Mouse (Mus musculus) kidney, adult 2 months (tissue): ENCODE results near the gene Memo1. TPM values are rescaled to one million over a fixed set of nuclear protein-coding genes. Genes with fewer than 3 reads are reported as not detected.
"Not testable (repeated sequence)": the region's sequence is repeated elsewhere in the genome, so short reads cannot be mapped to it uniquely, and the experiment has no call there.

Experiments used
- DNase-seq: peaks from one replicate; pipeline ENCODE4 v3.0.0; 2021
- H3K27ac ChIP-seq: fragments of 200-500 bp; 2 replicates; pipeline ENCODE4 v1.5.1; 2012; ENCODE audit warnings: low read depth, low read length, control low read depth, inconsistent platforms; ENCODE audit not compliant: insufficient read depth
- H3K27me3 ChIP-seq: fragments of 200-500 bp; replicated peaks from 2 replicates; pipeline ENCODE4 v1.6.1; 2012; ENCODE audit warnings: mild to moderate bottlenecking, moderate library complexity, low read length, inconsistent platforms; ENCODE audit not compliant: control insufficient read depth, insufficient read depth
- H3K36me3 ChIP-seq: fragments of 200-500 bp; 2 replicates; pipeline ENCODE4 v1.6.1; 2012; ENCODE audit warnings: mild to moderate bottlenecking, moderate library complexity, low read length, inconsistent platforms; ENCODE audit not compliant: control insufficient read depth, insufficient read depth
- H3K4me1 ChIP-seq: fragments of 200-500 bp; 2 replicates; pipeline ENCODE4 v1.6.1; 2011; ENCODE audit warnings: low read length; ENCODE audit not compliant: control insufficient read depth, insufficient read depth
- H3K4me3 ChIP-seq: fragments of 200-500 bp; 2 replicates; pipeline ENCODE4 v1.5.1; 2011; ENCODE audit warnings: mild to moderate bottlenecking, low read depth, low read length, control low read depth; ENCODE audit not compliant: insufficient read depth
- CTCF ChIP-seq: fragments of 200-500 bp; conservative IDR thresholded peaks from 2 replicates; pipeline ENCODE4 v1.5.1; 2011; ENCODE audit warnings: low read depth, mild to moderate bottlenecking, control low read depth, low read length, moderate library complexity, mixed read lengths; ENCODE audit not compliant: insufficient read depth, insufficient read length
- POLR2A ChIP-seq: fragments of 200-500 bp; IDR thresholded peaks from one replicate; pipeline ENCODE4 v1.6.1; 2011; ENCODE audit warnings: low read depth, low read length, control low read depth
- WGBS: fragments of 180-500 bp; shearing (Covaris S2); methylation state at CpG from one replicate; pipeline ENCODE4 v1.1.7; 2018; 5-methylcytosine and 5-hydroxymethylcytosine counted together
- polyA plus RNA-seq: library from polyadenylated mRNA; depleted of rRNA; stranded (reverse); fragments of >200 nt; gene quantifications from 2 replicates; pipeline ENCODE4 v1.2.3, GENCODE M21; 2012; rRNA removed

The Memo1 gene
- polyA plus RNA-seq = 38.7 and 43.1 TPM in 2 replicates

GRCm38 (mm10) chr17:74295026-74295970, at the start of gene Memo1:
TSS of gene Memo1 (minus strand) at chr17:74295521.
- Histone ChIP-seq H3K27me3 (no peaks in the 10 kb centered on the region), H3K4me3 (peak within 1 kb of the TSS; percentile 68), H3K27ac (peak within 1 kb of the TSS; percentile 96), H3K36me3 (no peaks in the 10 kb centered on the region), H3K4me1 (no peaks in the 10 kb centered on the region; the same call in 1 of the 2 replicates)
- DNase-seq = peak; percentile 87
- under 1% methylated on average over 85 of the region's 110 CpGs for WGBS
- TF ChIP-seq POLR2A = no peak
- no peak for TF ChIP-seq CTCF

GRCm38 (mm10) chr17:74341151-74341550, 45.8 kb upstream of the Memo1 start:
- Histone ChIP-seq H3K4me1 (peaks cover 6% of the 10 kb centered on the region; the same call in 1 of the 2 replicates), H3K36me3 (no peaks in the 10 kb centered on the region), H3K27ac (no peak overlapping the region), H3K27me3 (no peaks in the 10 kb centered on the region), H3K4me3 (no peak overlapping the region)
- TF ChIP-seq POLR2A (no peak), CTCF (no peak)
- no peak for DNase-seq
- WGBS = 51% methylated on average over 5 of the region's 5 CpGs

- Histone ChIP-seq H3K36me3 (no peaks in the 10 kb centered on the region), H3K4me1 (peaks cover 6% of the 10 kb centered on the region; the same call in 1 of the 2 replicates), H3K27ac (peak within 1 kb of the TSS; percentile 58), H3K4me3 (peak within 1 kb of the TSS; percentile 74), H3K27me3 (no peaks in the 10 kb centered on the region)
- TF ChIP-seq CTCF = no peak
- TF ChIP-seq POLR2A = no peak
- WGBS = under 1% methylated on average over 85 of the region's 90 CpGs
- DNase-seq = peak; percentile 84
Measured at GRCm38 (mm10) chr17:74338937-74339804, 43.9 kb upstream of the Memo1 start, which contains the start of gene Spast. TSS of gene Spast (plus strand) at chr17:74338987.

GRCm38 (mm10) chr17:74338225-74338931, 43.1 kb upstream of the Memo1 start:
- H3K27me3 ChIP-seq = no peaks in the 10 kb centered on the region
- peak; percentile 97 for DNase-seq
- peak overlapping the region; percentile 58 for H3K27ac ChIP-seq
- peak overlapping the region; percentile 74 for H3K4me3 ChIP-seq
- H3K4me1 ChIP-seq = peaks cover 6% of the 10 kb centered on the region; the same call in 1 of the 2 replicates
- TF ChIP-seq POLR2A (peak; percentile 33), CTCF (no peak)
- H3K36me3 ChIP-seq = no peaks in the 10 kb centered on the region
- 2% methylated on average over 48 of the region's 50 CpGs for WGBS

- no peak overlapping the region for H3K27ac ChIP-seq
- TF ChIP-seq CTCF = no peak
- no peak for TF ChIP-seq POLR2A
- peak; percentile 25 for DNase-seq
- H3K36me3 ChIP-seq = no peaks in the 10 kb centered on the region
- H3K4me1 ChIP-seq = no peaks in the 10 kb centered on the region
- no peak overlapping the region for H3K4me3 ChIP-seq
- 67% methylated on average over 9 of the region's 9 CpGs for WGBS
- no peaks in the 10 kb centered on the region for H3K27me3 ChIP-seq
Measured at GRCm38 (mm10) chr17:74331049-74331676, 35.8 kb upstream of the Memo1 start.

GRCm38 (mm10) chr17:74328146-74328545, 32.8 kb upstream of the Memo1 start:
- peak; percentile 57 for DNase-seq
- H3K27me3 ChIP-seq, H3K4me3 ChIP-seq, H3K4me1 ChIP-seq, H3K36me3 ChIP-seq, H3K27ac ChIP-seq: not testable (repeated sequence)
- peak; percentile 69 for TF ChIP-seq CTCF
- 59% methylated on average over 2 of the region's 2 CpGs for WGBS

GRCm38 (mm10) chr17:74327195-74327594, 31.9 kb upstream of the Memo1 start:
- not testable (repeated sequence) for H3K4me3 ChIP-seq, H3K27me3 ChIP-seq, H3K4me1 ChIP-seq, DNase-seq, H3K36me3 ChIP-seq, H3K27ac ChIP-seq
- WGBS = 87% methylated on average over 7 of the region's 7 CpGs
